Mouse (Mus musculus): Measurements from ENCODE around the gene Supt6.

DNA sequence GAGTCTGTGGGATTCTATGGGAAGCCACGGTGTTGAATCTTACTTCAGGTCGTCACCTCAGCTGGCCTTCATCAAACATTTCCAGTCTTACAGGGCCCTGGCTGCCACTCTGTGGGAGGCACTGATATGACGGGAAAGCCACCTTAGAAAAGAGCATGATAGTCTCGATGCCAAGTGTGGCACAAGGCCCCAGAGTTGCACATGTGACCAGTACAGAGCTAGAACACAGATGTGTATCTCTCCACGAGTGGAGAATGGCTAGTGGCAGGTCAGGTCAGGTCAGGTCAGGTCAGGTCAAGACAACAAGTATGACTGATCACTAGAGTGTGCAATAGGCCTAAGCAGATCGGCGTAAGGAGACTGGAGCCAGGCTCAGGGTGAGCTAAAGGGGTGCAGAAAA, 35.2 kb downstream of the Supt6 start:
- no peak for TF ChIP-seq FLI1 (IDR thresholded peaks at IDR 0.05; ENCODE audit: low read length)
- TF ChIP-seq GATA1 (IDR thresholded peaks at IDR 0.05; ENCODE audit: borderline replicate concordance, low read length): no peak

Data from megakaryocyte, embryonic 14.5 days (primary cell).